Mouse (Mus musculus): ENCODE results near the gene Enox1.
"Not testable (repeated sequence)": the region's sequence is repeated elsewhere in the genome, so short reads cannot be mapped to it uniquely, and the experiment has no call there.

The Enox1 gene

GRCm38 (mm10) chr14:77511137-77511870 is 354.7 kb downstream of the Enox1 start:
- DNase-seq (ENCODE audit: low read depth, low spot score): no peak

GRCm38 (mm10) chr14:77518017-77518416 is 361.5 kb downstream of the Enox1 start:
- DNase-seq (ENCODE audit: low read depth, low spot score): no peak

GRCm38 (mm10) chr14:77518941-77519695 is 362.6 kb downstream of the Enox1 start:
- peak; percentile 4 for DNase-seq (ENCODE audit: low read depth, low spot score)

DNA sequence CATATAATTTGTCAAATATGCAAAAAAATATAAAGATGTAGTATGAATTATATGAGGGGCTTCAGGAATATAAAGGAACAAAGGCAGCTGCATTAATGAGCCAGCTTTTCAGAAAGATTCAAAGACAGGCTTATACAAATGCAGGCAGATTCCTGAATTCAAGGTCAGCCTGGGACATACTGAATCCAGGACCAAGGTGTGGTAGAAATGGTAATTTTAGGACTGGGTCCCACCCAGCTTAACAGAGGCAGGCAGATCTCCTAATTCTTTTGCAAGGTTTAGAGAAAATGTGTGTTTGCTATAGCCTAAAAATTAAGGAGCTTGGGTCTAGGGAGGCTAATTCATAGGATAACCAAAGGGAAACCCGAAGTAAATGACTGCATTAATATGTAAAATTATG is 363.1 kb downstream of the Enox1 start:
- DNase-seq (ENCODE audit: low read depth, low spot score): no peak

DNA sequence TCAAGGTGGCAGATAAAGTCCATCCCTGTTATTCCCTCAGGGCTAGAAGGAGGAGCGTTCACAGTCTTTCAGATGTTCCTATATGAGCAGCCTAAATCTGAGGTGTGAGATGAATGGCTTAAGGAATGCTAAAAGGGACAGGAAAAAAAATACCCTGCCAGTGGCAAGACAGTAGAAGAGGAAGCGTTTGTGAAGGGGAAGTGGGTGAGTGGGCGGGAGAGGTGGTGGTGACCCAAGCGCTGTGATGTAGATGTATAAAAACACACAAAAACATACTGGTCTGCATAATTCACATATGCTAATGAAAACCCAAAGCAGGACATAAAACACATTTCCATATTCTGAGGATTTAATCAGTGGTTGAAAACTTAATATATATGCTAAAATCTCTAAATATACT is 367.7 kb downstream of the Enox1 start:
- DNase-seq (ENCODE audit: low read depth, low spot score): peak; percentile 39

GRCm38 (mm10) chr14:77526262-77526661 is 369.7 kb downstream of the Enox1 start:
- no peak for DNase-seq (ENCODE audit: low read depth, low spot score)

GRCm38 (mm10) chr14:77529201-77529600 is 372.6 kb downstream of the Enox1 start:
- no peak for DNase-seq (ENCODE audit: low read depth, low spot score)

DNA sequence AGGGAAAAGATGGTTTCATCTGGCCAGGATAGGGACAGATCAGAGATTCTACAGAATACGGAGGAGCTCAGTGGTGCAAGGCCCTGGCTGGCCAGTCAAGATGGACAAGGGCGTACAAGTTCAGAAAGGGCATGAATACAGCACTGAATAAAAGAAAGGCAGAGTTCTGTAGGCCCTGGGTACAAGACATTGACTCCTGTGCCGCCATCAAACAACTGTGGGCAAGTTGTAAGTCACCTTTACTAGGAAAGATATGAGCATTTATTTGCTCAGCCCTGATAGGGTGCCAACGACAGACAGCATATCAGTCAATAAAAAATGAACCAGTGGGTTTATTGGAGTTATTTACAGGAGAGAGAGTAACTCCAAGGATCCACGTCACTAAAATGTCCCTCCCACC is 373.1 kb downstream of the Enox1 start:
- DNase-seq (ENCODE audit: low read depth, low spot score): no peak

DNA sequence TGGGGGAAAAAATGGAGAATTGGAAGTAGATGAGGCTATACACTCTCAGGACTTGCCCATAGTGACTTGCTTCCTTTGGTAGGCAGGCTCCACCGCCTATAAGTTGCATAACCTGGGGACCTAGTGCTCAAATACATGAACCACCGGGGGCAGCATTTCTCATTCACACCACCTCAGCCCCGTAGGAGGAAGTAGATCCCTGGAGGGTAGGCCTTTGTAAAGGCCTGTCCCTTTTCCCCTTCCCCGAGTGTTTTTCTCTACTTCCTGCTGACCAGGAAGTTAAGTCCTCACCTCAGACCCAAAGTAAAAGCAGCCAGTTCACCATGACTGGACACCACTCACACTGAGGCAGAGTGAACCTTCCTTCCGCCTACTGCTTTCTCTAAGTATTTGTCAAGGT is 377.1 kb downstream of the Enox1 start:
- DNase-seq (ENCODE audit: low read depth, low spot score): peak; percentile 37

DNA sequence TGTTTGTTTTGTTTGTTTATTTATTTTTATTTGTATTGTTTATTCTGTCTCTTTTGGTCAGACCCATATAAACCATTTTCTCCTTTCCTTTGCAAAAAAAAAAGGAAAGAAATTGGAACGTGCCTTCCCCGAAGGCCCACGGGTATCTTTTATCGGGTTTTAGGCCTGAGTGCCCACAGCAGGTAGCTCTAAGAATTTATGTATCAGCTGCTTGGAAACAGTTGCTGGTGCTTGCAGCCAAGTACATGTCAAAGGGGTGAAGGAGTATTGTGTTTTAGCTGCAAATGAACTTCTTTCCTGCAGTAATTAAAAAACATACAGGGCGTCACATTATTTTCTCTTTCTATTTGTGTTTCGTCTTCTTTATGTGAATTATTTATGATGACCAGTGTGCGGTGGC is 377.6 kb downstream of the Enox1 start:
- no peak for DNase-seq (ENCODE audit: low read depth, low spot score)

- no peak for DNase-seq (ENCODE audit: low read depth, low spot score)
Observed at GRCm38 (mm10) chr14:77536592-77536991, 380.0 kb downstream of the Enox1 start.

GRCm38 (mm10) chr14:77539563-77539962 is 383.0 kb downstream of the Enox1 start:
- DNase-seq (ENCODE audit: low read depth, low spot score): not testable (repeated sequence)

DNA sequence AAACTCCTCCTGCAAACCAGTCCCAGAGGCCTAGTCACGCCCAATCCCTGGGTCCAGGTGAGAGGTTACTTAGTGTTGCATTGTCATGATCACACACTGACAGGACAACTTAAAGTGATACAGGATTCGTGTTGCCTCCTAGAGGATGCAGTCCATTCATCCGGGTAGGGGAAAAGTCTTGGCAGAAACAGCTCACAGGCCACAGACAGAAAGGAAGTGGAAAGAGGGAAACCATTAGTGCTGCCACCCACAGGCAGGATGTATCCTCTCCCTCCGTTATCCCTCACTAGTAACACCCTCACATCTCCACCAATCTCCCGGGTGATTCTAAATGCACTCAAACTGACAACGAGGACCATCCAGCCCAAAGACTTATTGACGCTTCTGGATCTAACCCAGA is 385.4 kb downstream of the Enox1 start:
- DNase-seq (ENCODE audit: low read depth, low spot score): no peak

DNA sequence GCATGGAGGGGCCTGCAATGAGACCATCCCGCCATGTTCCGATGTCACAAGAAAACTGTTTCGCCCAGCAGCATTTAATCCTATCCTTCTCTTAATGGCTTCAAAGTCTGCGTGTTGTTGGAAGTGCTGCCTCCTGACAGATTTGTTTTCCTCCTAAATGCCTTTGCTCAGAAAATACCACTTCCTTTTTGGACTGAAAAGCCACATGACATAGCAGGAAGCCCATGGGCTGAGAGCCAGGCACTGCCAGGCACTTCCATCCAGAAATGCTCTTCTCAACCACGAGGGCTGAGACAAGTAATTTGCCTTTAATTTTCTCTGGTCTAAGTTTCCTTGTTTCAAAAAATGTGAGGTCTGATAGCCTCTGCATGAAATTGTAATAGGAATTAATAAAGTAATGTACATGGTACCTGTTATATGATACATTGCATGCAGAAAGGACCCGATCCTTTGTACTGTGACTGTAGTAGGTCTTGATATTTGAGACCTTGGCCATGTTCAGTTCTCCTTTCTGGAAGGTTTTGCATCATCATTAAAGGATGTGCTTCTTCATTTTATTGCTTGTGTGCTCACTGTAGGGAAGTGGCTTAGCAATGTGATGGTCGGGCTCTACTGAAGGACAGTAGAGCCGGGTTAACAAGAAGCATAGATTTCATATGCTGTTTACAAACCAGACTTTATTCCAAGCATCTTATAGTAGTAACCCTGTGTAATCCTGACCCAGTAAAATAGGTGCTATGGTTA is 390.1 kb downstream of the Enox1 start:
- no peak for DNase-seq (ENCODE audit: low read depth, low spot score)

DNA sequence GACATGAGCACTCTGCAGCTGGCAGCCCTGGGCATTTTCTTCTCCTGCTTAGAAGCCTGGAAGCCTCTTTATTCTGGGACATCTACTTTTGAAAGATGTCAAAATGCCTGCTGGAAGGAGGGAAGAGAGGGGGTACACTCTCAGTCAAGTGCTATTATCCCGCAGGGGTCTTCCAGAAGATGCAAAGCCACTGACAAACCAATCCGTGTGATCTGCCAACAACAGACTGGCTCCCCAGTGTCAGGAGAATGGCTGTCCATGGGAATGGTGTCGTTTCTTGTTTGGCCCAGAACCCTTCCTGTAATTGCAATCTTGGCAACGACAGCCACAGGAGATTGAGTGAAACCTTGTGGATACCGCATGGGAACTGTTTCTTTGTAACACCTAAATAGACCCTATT is 390.8 kb downstream of the Enox1 start:
- no peak for DNase-seq (ENCODE audit: low read depth, low spot score)

GRCm38 (mm10) chr14:77548963-77549362 is 392.4 kb downstream of the Enox1 start:
- no peak for DNase-seq (ENCODE audit: low read depth, low spot score)

DNA sequence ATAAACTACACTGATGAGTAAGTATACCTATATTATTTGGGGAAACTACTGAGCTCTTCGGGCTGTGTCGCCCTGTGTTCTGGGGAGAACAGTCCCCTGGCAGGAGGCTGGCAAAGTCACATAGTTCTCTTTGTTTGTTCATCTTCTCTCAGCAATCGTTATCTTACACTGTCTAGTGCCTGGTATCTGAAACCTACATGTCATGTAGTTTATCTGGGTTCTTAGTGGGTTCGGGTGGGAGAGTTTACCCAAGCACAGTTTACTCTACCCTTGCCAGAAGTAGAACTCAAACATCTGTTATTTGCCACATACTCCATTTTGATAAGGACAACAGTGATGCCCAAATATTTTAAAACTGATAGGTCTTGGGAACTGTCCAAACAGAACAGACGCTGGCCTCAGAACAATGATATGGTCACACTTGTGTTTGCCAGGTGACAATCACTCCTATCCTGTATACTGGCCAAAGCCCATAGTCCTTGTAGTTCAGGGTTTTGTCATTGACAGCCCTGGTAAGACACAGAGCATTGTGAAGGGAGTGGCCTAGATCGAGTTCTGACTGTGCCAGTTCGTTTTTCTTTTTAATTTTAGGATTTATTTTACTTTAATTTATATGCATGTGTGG is 401.0 kb downstream of the Enox1 start:
- no peak for DNase-seq (ENCODE audit: low read depth, low spot score)

DNA sequence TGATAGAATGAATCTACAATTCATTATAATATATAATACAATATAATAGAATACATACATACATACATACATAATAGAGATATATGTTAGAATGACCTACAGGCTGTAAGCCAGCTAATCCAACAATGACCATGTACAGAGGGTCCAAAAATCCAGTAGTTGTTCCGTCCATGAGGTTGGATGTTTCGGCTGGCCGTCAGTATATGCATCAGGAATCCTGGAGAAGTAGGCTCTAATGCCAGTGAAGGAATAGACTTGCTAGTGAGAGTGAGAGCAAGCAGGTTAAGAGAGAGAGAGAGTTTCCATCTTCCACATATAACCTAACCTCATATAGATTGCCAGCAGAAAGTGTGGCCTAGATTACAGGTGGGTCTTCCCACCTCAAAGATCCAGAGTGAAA is 402.3 kb downstream of the Enox1 start:
- DNase-seq (ENCODE audit: low read depth, low spot score): no peak

DNA sequence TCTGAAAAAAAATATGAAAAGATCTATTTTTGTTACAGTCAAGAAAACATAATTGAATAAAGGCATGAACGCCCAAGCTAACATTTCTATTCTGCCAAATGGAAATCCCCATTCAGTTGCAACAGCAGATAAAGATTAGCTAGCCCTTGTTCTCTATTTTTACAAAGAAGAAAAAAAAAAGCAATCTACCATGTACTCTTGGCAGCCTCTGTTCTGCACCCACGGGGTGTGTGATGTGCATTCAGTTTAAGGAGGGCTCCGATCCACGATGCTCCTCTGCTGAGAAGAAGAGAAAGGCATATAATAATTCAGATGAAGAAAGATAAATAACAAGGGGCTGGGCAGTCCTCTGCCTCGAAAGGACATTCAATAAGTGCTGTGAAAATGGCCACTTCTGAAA is 403.2 kb downstream of the Enox1 start:
- no peak for DNase-seq (ENCODE audit: low read depth, low spot score)

- DNase-seq (ENCODE audit: low read depth, low spot score): no peak
Observed at GRCm38 (mm10) chr14:77561808-77562583, 405.4 kb downstream of the Enox1 start.

DNA sequence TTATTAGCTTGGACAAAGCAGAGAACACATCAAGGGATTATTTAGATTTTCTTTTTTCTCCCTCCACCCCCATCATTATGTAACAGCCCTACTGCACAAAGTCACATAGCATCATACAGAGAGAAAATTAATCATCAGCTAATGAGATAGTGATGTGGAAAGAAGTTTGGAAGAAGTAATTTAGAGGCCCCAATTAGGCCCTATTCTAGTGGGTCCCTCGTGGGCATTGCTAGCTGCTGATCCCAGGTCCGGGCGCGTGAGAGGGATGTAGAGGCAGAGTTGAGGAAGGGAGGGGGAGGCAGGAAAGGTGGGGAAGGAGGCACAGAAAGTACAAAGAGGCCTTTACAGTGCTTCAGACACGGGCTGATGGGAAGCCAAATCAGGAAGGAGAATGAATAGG is 407.4 kb downstream of the Enox1 start:
- no peak for DNase-seq (ENCODE audit: low read depth, low spot score)

Data from CD4-positive, CD25-positive, alpha-beta regulatory T cell, adult 2 months (primary cell).